In genomic region chr8:51502567-51502966, GRCm38 (mm10) we compare ENCODE assay signal across 11 mouse cellular contexts.
"Had no signal": no experiment of that assay in that cellular context is flagged by ENCODE, and none has a peak within 500 bp of the region (broad histone marks: within the 10 kb centered on the region; RNA-seq: fewer than 3 reads in every experiment).

No protein-coding gene starts in this region.

- H3K27me3 ChIP-seq: limb, embryonic 12.5 days; liver, embryonic 13.5 days; lung, embryonic 15.5 days; midbrain, embryonic 12.5 days; neural tube, embryonic 12.5 days had no signal

- H3K4me2 ChIP-seq: limb, embryonic 12.5 days; liver, embryonic 13.5 days; lung, embryonic 15.5 days; midbrain, embryonic 12.5 days; neural tube, embryonic 12.5 days had no signal

- H3K4me3 ChIP-seq: limb, embryonic 12.5 days; liver, embryonic 13.5 days; lung, embryonic 15.5 days; midbrain, embryonic 12.5 days; neural tube, embryonic 12.5 days had no signal

- H3K27ac ChIP-seq: limb, embryonic 12.5 days; liver, embryonic 13.5 days; lung, embryonic 15.5 days; midbrain, embryonic 12.5 days; neural tube, embryonic 12.5 days had no signal

- H3K36me3 ChIP-seq: limb, embryonic 12.5 days; liver, embryonic 13.5 days; lung, embryonic 15.5 days; midbrain, embryonic 12.5 days; neural tube, embryonic 12.5 days had no signal

- H3K9me3 ChIP-seq: limb, embryonic 12.5 days; liver, embryonic 13.5 days; lung, embryonic 15.5 days; midbrain, embryonic 12.5 days; neural tube, embryonic 12.5 days had no signal

- H3K9ac ChIP-seq: limb, embryonic 12.5 days; liver, embryonic 13.5 days; liver, postnatal 0 days; lung, embryonic 15.5 days; midbrain, embryonic 12.5 days; neural tube, embryonic 12.5 days had no signal

- ATAC-seq: liver, postnatal 0 days had no signal

- H3K4me1 ChIP-seq: limb, embryonic 12.5 days; liver, embryonic 13.5 days; lung, embryonic 15.5 days; midbrain, embryonic 12.5 days; neural tube, embryonic 12.5 days had no signal

- DNase-seq: kidney, adult 8-10 months; kidney, postnatal 25 days; liver; liver, embryonic 13.5 days; liver, postnatal 0 days; right cerebral cortex, postnatal 25 days; thymus, postnatal 36 days had no signal
